Mouse (Mus musculus) gastrocnemius, postnatal 36 days (tissue): ENCODE measurements around the gene Mt3. TPM values are rescaled to one million over a fixed set of nuclear protein-coding genes. Genes with fewer than 3 reads are reported as not detected.
"Not testable (repeated sequence)": the region's sequence is repeated elsewhere in the genome, so short reads cannot be mapped to it uniquely, and the experiment has no call there.

Experiments
- DNase-seq, 2 experiments: peaks; one replicate each; pipeline ENCODE4 v3.0.0; 2022
- intact Hi-C: fragments of 180-260 bp; cut with DNase I; formaldehyde crosslinking; loops from one replicate; pipeline ENCODE4 v1.15.1; 2025
- long read RNA-seq, 2 experiments: library from polyadenylated mRNA; stranded (forward); transcript quantifications; one replicate each; pipeline ENCODE4 v2.0.0; 2021
- total RNA-seq, 2 experiments: library from RNA; stranded (reverse); gene quantifications; 2 replicates each; pipeline ENCODE4 v1.2.3; 2021

Gene Mt3
- 1 to 10 TPM; 2.2 to 7.5 TPM for total RNA-seq
- long read RNA-seq, experiment 1, partial matches to known transcripts = 0 of 3 reads
- long read RNA-seq, experiment 1, other reads (novel, unspliced or antisense) = 0 of 3 reads
- long read RNA-seq, experiment 2, partial matches to known transcripts = 0 of 2 reads
- long read RNA-seq, experiment 2, other reads (novel, unspliced or antisense) = 0 of 2 reads

DNA sequence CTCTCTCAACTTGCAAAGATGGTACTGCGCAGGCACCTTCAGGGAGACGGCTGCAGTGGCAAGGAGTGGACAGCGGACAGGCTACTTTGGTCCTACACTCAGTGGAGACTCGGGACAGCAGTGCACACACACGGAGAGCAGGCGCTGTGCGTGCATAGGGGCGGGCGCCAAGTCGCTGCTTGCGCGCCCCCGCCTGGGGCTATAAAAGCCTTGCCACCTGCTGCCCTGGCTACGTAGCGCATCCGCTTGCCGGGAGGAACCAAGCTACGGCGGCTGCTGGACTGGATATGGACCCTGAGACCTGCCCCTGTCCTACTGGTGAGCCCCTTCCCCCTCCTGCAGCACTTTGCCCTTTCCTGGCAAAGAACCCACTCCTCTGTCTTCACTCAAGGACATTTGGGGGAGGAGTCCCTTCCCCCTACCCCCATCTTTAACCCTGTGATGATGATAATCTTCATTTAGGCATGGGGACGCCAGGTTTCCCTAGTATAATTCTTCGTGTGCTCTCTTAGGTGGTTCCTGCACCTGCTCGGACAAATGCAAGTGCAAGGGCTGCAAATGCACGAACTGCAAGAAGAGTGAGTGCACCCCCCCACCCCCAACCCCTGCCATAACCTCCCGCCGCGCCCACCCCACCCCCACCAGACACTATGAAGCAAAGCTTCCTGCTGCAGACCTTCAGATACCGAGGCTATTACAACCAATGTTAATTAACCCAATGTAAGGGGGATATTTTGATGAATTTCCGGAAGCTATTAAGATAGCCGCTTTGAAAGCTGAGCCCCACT is at the start of gene Mt3:
Mt3 (plus strand) TSS at position 95 of the 788 bp plus-strand sequence.
- peak; percentile 31 to 35 for DNase-seq
- intact Hi-C loops = loop anchor here (5.0 kb wide), 1 partner anchor 45 kb away; no protein-coding TSS in a partner anchor

DNA sequence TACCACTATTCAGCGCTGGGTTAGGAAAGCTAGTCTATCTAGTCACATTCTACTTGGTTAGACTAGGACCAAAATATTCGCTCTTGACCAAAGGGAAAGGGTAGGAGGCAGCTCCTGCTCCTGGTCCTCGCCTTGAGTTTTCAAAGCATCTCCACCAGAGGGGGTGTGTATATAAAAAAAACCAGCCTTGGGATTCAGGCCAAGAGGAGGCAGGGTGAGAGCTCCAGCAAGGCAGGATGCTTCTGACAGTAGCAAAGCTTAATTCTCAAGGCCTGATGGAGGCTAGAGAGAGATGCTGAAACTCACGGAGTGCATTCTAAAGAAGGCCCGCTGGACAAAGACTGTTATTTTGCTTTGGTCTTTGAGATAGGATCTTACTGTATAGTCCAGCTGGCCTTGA is 48.3 kb upstream of the Mt3 start:
- no peak for DNase-seq
- intact Hi-C loops = no loop called here

DNA sequence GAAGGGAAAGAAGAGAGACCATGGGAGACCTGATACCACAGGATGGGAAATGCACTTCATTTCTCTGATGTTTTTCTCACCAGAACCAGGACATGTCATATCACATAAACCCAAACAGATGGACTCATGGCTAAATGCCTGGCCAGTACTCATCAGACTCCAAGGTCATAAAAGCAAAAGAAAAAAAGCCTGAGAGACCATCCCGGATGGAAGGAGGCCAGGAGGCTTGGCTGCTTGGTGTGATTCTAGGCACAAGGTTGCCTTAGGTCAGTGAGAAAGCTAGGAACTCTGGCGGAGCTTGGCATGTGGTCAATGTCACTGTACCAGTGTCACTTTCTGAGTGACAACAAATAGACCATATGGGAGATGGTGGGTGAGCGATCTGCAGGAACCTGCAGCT is 44.5 kb upstream of the Mt3 start:
- intact Hi-C loops = loop anchor here (5.0 kb wide), 1 partner anchor 44 kb away; the partner anchor contains the start of gene Mt3
- peak; percentile 18 to 24 for DNase-seq

DNA sequence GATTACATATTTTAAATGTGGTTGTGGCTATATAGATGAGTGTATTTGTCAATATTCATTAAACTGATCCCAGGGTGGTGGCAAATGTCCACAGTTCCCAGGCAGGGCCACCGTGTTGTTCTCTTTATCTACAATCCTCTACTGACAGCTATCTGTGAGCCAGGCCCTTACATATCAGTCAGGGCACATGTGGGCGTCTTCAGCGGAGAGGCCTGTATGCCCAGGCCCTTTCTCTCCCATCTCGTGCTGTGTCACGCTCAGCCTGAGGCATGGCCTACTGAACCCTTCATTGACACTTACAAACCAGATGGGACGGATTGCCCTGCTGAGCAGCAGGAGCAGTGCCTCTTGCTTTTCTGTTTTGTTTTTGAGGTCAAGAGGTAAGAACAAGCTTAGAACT is 43.0 kb upstream of the Mt3 start:
- DNase-seq = no peak
- intact Hi-C loops = loop anchor here (5.0 kb wide), 1 partner anchor 43 kb away; the partner anchor contains the start of gene Mt3

DNA sequence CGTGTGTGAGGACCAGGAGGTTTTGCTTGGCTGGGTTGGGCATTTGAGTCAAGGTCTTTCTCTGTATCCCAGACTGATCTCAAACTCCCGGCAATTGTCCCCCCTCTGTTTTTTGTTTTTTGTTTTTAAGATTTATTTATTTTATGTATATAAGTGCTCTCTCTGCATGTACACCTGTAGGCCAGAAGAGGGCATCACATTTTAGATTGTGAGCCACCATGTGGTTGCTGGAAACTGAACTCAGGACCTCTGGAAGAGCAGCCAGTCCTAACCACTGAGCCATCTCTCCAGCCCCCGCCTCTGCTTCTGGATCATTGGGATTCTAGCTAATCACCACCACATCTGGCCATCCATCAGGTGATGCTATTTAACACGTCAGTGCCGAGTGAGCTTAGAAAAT is 42.6 kb upstream of the Mt3 start:
- DNase-seq = no peak
- intact Hi-C loops = loop anchor here (5.0 kb wide), 1 partner anchor 42 kb away; the partner anchor contains the start of gene Mt3

DNA sequence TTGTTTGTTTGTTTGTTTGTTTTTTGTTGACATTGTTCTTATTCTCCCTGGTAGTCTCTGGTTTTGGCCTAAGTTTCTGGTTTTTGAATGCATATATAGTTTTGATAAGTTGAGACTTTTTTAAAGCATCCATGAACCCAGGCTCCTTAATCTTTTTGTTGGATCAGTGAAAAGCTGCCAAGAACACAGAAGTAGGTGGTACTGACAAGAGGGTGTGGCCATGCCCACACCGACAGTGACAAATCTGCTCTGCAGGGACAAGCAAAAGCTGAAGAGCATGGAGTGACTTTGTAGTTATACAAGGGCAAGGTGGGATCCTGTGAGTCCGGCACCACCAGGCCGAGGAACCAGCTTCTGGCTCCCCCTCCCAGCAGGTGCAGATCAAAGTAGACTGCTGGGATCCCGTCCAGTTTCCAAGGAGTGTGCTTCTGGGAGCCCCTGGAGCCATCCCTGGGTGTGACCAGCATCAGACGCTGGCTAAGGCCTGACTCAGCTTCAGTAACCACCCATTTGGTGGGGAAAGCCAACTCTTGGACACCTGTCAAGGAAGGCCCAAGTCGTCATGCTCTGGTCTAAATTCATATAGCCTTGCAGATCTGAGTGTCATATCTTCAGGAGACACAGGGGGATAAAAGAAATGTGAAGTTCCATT is 41.8 kb upstream of the Mt3 start:
- intact Hi-C loops = no loop called here

DNA sequence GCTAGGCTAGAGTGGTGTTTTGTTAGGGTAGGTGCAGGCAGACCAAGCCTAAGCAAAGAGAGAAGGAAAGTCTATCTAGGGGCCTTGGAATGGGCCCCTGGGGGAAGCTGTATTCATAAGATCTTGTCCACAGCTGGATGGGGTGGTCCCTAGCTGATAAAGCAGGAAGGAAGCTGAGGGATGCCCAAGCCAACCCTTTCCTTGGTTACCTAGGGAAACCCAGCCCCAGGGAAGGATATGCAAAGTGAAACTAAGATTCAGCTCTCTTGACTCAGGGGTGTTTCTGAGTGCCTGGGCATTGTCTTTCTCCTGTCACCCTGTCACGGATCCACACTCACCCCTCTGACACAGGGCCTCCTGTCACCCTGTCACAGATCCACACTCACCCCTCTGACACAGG is 39.0 kb upstream of the Mt3 start:
- intact Hi-C loops = no loop called here
- DNase-seq = no peak

More for the DNA sequence above, 41.8 kb upstream of the Mt3 start:
- DNase-seq = no peak

DNA sequence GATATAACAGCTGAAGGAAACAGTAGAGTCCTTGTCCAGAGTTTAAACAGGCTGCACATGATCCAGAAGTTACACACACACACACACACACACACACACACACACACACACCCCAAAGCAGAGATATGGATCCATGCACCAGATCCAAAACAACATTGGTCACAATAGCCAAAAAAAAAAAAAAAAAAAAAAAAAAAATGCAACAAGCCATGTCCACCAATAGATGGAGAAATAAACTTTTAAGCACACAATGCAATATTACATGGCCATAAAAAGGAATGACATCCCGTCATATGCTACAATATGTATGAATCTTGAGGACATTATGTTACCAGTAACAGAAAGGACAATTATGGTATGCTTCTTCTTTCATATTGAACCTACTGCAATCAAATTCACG is 38.4 kb upstream of the Mt3 start:
- DNase-seq = no peak
- intact Hi-C loops = no loop called here

DNA sequence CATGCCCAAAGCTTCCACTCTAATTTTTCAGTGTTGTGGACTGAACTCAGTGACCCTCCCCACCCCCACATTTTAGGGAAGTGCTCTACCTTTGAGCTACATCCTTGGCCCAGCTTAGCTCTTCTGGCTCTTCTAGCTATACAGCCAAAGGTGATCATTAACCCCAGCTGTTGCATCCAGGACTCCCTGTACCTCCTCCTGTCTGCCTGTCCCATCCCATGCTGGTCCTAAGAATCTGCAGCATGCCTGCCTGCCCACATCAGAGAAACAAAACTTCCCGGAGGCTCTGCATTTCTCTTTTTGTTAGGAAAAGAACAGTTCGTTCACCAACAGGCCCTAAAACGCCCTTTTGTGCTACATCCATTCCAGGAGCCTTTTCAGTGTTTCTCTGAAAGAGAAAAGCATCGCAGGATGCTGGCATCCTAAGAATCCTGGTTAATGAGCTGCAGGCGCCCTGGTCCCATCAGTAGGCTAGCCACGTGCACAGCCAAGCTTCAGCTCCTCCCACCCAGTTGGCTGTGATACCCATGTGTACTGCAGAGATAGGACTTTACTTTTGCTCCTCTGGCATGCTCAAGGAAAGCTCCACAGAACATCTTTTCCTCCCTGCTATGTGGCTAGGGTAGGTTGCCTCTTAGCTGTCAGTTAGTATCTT is 33.5 kb upstream of the Mt3 start:
- no peak for DNase-seq
- intact Hi-C loops = no loop called here

DNA sequence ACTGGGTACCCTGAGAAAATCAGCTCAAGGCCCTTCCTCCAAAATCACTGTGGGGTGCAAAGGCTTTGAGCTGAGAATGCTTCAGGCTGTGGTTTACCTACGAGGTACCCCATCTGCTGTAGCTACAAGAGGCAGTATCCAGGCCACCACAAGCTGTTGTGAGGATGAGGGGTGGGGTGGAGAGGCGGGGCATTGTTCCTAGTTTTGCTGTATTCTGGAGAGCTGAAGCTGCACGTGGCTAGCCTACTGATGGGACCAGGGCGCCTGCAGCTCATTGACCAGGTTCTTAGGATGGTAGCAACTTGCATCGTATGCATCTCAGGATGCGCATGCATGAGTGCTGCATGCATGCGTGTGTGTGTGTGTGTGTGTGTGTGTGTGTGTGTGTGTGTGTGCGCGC is 30.8 kb upstream of the Mt3 start:
- intact Hi-C loops = no loop called here
- no peak for DNase-seq

DNA sequence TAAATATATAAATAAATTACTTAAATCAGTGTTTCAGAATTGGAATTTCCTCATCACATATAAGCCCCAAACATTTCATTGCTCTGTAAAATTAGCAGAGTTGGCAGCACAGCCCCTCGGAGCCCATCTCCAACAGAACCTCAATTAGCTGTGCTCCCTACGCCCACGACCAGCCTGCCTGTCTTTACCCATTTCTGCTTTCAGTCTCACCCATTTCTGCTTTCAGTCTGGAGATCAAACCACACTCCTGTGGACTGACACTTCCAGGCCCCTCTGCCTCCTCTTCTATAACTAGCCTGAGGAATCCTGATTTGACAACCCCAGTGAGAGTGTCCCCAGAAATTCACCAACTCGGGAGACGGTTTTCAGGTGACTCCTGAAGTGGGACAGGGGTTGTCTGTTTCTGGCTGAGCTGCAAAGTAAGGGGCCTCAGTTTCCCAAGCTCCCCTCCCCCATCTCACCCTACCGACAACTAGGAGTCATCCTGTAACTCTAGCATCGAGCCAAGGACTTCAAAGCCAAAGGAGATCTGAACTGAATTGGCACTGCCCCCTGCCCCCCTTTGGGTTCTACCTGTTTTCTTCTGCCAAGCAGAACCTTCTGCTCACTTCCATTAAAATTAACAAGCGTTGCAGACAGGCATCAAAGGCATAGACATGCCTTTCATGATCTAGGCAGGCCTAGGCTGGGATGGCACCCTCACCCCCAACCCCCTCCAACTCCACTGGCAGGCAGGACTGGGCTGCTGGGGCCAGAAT is 29.5 kb upstream of the Mt3 start:
- DNase-seq = no peak
- intact Hi-C loops = no loop called here

DNA sequence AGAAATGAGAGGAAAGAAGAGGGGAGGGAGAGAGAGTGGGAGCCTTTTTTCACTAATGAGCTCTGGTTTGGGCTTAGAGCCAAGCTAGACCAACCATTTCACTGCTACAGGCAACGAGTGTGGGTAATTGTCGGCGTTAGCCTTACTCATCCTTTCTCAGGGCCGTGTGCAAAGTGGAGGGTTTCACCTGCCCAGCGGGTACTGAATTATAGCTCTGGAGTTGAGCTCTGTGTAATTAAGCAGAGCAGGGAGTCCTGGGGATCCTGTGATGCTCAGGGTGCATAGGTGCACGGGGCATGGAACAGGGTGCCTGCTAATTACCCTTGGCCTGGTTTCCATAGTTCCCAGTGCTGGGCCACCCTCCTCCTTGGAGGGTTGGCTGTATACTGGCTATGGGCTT is 24.7 kb upstream of the Mt3 start:
- no peak for DNase-seq
- intact Hi-C loops = no loop called here

DNA sequence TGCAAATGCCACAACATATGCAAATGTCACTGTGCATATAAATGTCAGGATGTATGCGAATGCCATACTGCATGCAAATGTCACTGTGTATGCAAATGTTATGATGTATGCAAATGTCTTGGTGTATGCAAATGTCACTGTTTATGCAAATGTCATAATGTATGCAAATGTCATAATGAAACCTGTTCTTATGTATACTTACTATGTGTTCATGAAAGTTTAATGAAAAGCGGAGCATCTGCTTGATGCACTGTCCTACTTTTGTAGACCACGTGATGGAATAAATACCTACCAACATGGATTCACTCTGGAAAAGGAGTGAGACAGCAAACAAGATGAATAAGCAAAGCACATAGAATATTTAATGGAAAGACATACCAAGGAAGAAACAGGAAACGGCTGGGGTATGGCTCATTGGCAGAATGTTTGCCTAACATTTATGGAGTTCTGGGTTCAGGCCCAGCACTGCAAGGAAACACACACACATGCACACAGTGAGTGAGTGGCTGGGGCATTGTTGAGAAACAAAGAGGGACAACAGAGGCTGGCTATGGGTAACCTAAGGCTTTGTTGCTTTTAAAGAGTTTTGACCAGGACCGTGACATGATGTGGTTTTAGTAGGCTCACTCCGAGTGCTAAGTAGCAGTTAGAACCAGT is 23.1 kb upstream of the Mt3 start:
- intact Hi-C loops = no loop called here
- no peak for DNase-seq

DNA sequence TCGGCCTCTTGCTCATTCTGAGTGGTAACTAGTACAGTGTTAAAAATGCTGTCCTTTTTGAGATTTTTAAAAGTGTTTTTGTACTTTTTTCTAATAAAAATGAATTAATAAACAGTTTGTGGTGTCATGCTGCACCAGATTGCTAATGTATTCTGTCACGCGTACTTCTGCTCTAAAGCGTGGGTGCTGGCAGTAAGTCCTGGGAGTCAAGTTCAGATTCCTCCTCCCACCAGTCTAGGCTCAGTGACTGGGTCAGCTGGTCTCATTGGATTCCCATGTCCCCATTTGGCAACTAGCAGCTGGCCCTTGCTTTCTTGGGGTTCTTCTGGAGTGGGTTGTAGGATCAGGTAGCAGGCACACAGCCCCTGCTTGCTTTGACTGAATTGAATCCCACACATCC is 22.3 kb upstream of the Mt3 start:
- intact Hi-C loops = no loop called here
- DNase-seq = no peak

DNA sequence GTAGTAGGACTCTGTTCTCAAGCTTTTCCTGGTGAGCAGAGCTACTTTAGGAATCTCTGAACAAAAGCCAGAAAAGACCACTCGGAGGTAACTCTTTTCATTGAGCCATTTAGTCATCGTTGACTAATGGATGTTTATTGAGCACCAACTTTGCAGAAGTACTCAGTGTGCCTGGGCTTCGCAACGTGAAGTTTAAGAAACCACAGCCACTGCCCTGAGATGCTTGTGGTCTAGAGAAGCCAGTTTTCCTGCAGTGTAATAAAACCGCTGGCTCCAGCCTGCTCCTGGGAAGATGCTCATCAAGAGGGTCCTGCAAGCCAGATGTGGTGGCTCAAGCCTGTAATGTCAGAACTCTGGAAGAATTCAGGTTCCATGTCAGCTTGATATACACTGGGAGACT is 20.3 kb upstream of the Mt3 start:
- intact Hi-C loops = no loop called here

DNA sequence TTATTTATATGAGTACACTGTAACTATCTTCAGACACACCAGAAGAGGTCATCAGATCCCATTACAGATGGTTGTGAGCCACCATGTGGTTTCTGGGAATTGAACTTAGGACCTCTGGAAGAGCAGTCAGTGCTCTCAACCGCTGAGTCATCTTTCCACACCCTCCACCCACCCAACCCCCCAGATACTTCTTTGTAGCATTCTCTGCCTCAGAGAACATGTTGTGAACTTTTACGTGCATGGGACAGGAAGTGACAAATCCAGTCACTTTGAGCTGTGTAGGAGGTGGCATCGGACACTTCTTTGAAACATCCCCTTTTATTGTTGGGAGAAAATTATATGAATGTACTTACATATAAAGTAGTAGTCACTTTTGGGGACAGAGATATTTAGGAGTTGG is 17.8 kb upstream of the Mt3 start:
- intact Hi-C loops, DNase-seq: not testable (repeated sequence)

More for the DNA sequence above, 20.3 kb upstream of the Mt3 start:
- DNase-seq = no peak

DNA sequence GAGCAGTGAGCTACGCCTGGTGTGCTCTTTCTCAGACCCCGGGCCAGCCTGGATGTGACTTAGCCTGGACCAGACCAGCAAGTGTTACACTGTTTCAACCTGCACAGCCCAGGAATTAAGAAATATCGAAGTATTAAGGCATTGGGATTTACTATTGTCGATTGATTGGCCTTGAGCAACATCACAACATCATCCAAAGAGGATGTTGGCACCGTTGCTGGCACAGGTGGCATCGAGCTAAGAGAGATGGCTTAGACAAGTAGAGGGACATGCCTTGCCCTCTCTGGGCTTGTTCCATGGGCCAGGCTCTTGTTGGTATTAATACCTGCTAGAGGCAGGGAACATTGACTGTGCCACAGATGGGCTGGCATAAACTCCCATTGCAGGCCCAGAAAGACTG is 16.9 kb upstream of the Mt3 start:
- DNase-seq = no peak
- intact Hi-C loops = no loop called here

DNA sequence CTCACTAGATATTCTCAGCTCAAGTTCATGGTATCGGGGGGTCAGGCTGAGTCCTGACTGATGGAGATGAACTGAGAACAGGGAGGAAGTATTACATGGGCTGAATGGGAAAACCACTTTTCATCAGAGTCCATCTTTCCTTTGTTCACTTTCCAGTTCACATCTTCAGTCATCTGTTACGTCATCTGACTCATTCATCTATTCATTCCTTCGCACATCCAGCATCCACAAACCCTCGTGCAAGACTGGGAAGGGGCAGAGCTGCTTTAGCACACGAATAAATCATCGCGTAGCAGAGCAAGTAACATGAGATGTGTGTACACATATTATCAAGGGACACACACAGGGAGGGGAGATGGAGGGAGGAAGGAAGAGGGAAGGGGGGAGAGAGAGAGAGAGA is 16.2 kb upstream of the Mt3 start:
- intact Hi-C loops = no loop called here
- DNase-seq = no peak

DNA sequence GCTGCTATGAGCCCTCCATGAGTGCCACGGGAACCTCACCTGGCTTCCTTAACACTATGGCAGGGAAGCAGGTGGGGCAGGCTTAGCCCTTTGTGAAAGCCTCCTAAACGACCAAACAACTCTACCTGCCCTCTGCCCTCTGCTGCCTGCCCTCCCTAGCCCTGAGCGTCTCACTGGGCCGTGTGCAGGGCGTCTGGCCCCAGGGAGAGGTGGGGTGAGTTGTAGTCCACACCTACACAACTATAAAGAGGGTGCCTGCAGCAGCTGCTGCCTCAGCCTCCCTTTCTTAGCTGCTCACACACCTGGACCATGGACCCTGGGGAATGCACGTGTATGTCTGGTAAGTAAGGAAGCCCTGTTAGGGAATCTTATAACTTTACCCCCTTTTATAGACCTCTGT is 15.5 kb upstream of the Mt3 start, which contains the start of gene Mt4:
Mt4 (plus strand) TSS at position 265 of the 400 bp plus-strand sequence.
- intact Hi-C loops = no loop called here
- no peak for DNase-seq
